Mouse (Mus musculus) lung, postnatal 4 days (tissue): ENCODE results near the gene Nup107.
"Not testable (repeated sequence)": the region's sequence is repeated elsewhere in the genome, so short reads cannot be mapped to it uniquely, and the experiment has no call there.

Source experiments
- DNase-seq, 2 experiments: peaks; one replicate each; pipeline ENCODE4 v3.0.0; 2021

The Nup107 gene

GRCm38 (mm10) chr10:117712871-117713270 is 79.6 kb downstream of the Nup107 start:
- DNase-seq: no peak

DNA sequence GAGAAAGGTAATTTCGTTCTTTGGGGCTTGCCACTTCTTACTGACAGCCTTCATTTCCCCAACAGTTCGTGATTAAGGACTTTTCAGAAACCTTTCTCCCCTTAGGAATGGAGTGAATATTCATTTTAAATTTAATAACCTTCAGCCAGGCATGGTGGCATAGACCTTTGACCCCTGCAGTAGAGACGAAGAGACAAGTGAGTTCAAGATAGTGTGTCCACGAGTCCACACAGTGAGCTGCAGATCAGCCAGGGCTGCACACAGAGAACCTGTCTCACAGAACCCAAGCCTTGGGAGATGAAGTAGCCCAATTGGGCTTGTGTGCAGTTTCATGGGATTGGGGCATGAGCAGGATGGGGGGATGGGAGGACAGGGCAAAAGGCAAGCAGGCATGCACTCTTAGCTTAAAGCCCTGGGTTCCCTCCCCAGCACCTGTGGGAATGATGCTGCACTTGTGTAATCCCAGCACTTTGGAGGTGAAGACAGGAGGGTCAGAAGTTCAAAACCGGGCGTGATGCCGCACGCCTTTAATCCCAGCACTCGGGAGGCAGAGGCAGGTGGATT is 80.2 kb downstream of the Nup107 start:
- DNase-seq: no peak

DNA sequence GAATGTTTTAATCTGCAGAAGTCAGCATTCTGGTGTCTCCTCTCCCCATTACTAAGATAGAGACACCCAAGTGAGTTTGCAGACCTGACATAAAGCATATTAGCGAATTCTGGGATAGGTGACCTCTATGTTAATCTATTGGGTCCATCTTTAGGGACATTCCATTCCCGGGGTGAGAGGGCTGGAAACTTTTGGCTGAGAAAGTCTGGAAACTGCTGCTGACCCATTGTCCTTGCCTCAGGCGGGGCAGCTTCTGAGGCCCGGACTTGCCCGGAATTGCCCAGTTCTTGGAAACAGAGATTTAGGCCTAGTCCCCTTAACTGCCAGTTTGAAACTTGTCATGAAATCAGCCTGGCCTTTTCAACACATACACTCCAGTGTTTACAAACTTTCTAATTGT is 81.1 kb downstream of the Nup107 start:
- no peak for DNase-seq

- peak; percentile 96 to 98 for DNase-seq
Observed at GRCm38 (mm10) chr10:117710604-117711141, 81.8 kb downstream of the Nup107 start, which contains the start of gene Mdm2. TSS of gene Mdm2 (minus strand) at chr10:117710758.

GRCm38 (mm10) chr10:117709930-117710603 is 82.4 kb downstream of the Nup107 start:
- DNase-seq: peak; percentile 87 to 91

GRCm38 (mm10) chr10:117709326-117709830 is 83.1 kb downstream of the Nup107 start:
- no peak for DNase-seq

GRCm38 (mm10) chr10:117708856-117709255 is 83.6 kb downstream of the Nup107 start:
- DNase-seq: no peak

GRCm38 (mm10) chr10:117708376-117708775 is 84.1 kb downstream of the Nup107 start:
- no peak for DNase-seq

- no peak for DNase-seq
Observed at GRCm38 (mm10) chr10:117707114-117707838, 85.2 kb downstream of the Nup107 start.

DNA sequence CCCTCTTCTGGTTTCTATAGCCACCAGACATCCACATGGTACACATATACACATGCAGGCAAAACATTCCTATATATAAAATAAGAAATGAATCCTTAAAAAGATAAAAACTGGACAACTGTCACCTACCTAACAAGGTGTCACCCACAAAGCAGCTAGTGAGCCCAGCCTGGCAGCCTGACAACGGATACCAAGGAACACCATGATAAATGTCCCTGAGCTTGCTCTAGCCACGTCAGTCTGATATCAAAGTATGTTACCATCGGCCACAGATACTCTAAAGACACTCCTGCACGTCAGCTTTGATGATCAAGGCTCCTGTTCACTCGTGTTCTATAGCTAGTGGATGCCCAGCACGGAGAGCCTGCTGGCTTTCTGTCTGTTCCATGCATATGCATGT is 86.1 kb downstream of the Nup107 start:
- DNase-seq: no peak

- no peak for DNase-seq
Observed at GRCm38 (mm10) chr10:117705806-117706205, 86.7 kb downstream of the Nup107 start.

DNA sequence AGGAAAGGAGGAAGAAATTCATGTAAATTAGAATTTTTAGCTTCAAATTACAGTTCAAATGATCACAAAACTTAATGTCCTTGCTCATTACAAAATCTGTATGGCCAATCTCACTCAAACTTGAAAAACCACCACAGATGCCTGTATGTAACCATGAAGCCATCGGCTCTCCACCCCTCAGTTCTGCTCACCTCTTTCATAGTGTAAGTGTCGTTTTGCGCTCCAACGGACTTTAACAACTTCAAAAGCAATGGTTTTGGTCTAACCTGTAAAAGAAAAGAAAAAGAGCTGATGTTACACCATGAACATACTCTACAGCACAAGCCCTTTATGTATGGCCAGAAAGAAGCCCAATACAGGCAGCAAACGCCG is 87.6 kb downstream of the Nup107 start:
- no peak for DNase-seq

DNA sequence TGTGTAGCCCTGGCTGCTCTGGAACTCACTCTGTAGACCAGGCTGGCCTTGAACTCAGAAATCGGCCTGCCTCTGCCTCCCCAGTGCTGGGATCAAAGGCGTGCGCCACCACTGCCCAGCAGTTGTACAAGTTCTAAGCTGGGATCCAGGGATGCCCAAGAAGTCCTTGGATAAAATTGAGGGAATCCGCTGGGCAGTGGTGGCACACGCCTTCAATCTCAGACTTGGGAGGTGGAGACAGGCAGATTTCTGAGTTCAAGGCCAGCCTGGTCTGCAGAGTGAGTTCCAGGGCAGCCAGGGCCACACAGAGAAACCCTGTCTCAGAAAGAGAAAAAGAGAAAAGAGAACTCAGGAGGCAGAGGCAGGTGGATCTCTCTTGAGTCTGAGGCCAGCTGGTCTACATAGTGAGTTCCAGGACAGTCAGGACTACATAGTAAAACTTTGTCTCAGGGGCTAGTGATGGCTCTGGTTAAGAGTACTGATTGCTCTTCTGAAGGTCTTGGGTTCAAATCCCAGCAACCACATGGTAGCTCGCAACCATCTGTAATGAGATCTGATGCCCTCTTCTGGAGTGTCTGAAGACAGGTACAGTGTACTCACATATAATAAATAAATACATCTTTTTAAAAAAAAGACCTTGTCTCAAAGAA is 88.1 kb downstream of the Nup107 start:
- DNase-seq: not testable (repeated sequence)

DNA sequence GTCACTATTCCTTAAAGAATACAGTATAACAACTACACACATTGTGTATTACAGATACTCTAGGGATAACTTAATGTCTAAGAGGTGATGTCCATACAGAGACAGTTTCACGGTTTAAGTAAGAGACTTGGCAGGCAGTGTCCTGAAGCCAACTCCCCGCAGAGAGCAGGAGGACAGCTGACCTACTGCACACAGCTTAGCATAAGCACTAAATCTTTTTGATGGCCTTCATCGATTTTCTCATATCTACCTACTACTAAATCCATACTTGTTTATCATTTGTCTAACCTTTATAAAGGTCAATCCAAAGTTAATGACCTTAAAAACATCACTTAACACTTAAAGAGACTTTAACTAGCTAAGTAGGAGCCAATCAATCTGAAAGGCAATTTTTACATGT is 89.0 kb downstream of the Nup107 start:
- no peak for DNase-seq

DNA sequence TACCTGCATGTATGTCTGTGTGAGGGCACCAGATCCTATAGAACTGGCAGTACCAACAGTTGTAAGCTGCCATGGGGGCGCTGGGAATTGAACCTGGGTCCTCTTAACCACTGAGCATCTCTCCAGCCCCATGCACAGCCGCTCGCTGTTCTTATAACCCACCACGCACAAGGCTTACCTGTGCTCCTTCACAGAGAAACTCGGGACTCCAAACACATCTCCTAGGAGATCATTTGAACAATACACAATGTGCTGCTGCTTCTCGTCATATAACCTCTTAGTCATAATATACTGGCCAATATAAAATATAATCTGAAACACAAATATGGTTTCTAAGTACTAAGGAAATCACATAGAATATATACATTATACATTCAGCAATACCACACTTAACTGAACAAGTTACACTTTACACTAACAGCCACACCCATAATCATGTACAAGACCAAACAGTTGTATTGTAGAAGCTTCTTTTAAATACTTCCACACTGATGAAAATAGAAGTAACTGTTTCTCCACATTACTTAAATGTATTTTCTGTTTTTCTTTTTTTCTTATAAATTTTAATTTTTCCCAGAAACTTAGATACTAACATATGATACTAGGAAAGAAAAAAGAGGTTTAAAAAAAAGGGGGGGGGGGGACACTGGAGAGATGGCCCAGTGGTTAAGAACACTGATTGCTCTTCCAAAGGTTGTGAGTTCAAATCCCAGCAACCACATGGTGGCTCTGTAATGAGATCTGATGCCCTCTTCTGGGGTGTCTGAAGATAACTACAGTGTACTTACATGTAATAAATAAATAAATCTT is 90.3 kb downstream of the Nup107 start:
- no peak for DNase-seq

GRCm38 (mm10) chr10:117701034-117701829 is 91.3 kb downstream of the Nup107 start:
- no peak for DNase-seq
